Mouse (Mus musculus) hindbrain, embryonic 12.5 days (tissue): Measurements from ENCODE around the gene Fam240b. TPM values are rescaled to one million over a fixed set of nuclear protein-coding genes. Genes with fewer than 3 reads are reported as not detected.

Experiments
- ATAC-seq: fragments of 200-750 bp; cut with Nextera tagmentation; 2 replicates; pipeline ENCODE4 v1.8.0; 2017; ENCODE audit warnings: moderate TSS enrichment; ENCODE audit not compliant: low FRiP score
- H3K27ac ChIP-seq: fragments of 300-500 bp; sonication (generic); 2 replicates; pipeline ENCODE4 v1.5.1; 2016; ENCODE audit warnings: mild to moderate bottlenecking
- H3K27me3 ChIP-seq: fragments of 300-500 bp; sonication (generic); 2 replicates; pipeline ENCODE4 v1.6.1; 2016; ENCODE audit warnings: mild to moderate bottlenecking
- H3K36me3 ChIP-seq: fragments of 300-500 bp; sonication (generic); 2 replicates; pipeline ENCODE4 v1.6.1; 2016; ENCODE audit warnings: mild to moderate bottlenecking
- H3K4me1 ChIP-seq: fragments of 300-500 bp; sonication (generic); 2 replicates; pipeline ENCODE4 v1.6.1; 2016
- H3K4me2 ChIP-seq: fragments of 300-500 bp; sonication (generic); replicated peaks from 2 replicates; pipeline ENCODE4 v1.6.1; 2016; ENCODE audit warnings: mild to moderate bottlenecking
- H3K4me3 ChIP-seq: fragments of 300-500 bp; sonication (generic); 2 replicates; pipeline ENCODE4 v1.5.1; 2016; ENCODE audit warnings: mild to moderate bottlenecking
- H3K9ac ChIP-seq: fragments of 300-500 bp; sonication (generic); 2 replicates; pipeline ENCODE4 v1.6.1; 2016; ENCODE audit warnings: mild to moderate bottlenecking, moderate library complexity
- H3K9me3 ChIP-seq: fragments of 300-500 bp; sonication (generic); replicated peaks from 2 replicates; pipeline ENCODE4 v1.6.1; 2016; ENCODE audit warnings: mild to moderate bottlenecking
- WGBS: fragments of 180-500 bp; shearing (Covaris S2); methylation state at CpG from one replicate; pipeline ENCODE4 v1.1.7; 2016; 5-methylcytosine and 5-hydroxymethylcytosine counted together
- polyA plus RNA-seq: library from polyadenylated mRNA; unstranded; fragments of >200 nt; fragmentation: Nextera tagmentation; extraction: Ambion mirVana; gene quantifications from 2 replicates; pipeline ENCODE4 v1.2.1, GENCODE M21; 2016

Fam240b gene
- polyA plus RNA-seq, 1 experiment from 2014 or later = not detected

DNA sequence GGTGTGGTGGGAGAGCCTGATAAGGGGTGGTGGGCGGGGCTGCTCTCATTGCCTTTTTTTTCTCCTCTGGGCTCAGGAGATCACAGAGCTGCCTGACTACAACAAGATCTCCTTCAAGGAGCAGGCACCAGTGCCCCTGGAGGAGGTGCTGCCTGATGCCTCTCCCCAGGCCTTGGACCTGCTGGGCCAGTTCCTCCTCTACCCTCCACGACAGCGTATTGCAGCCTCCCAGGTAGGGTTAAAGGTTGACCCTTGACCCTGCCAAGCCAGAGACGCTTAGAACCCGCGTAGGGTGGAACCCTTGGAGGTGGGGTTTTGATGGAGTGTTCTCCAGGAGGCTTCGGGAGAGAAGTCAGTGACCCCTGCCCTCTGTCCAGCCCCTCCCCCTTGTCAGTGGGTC is 59.8 kb downstream of the Fam240b start:
- Histone ChIP-seq H3K4me2 (no peak overlapping the region), H3K9ac (no peak overlapping the region), H3K4me1 (peaks cover 6% of the 10 kb centered on the region; the same call in 1 of the 2 replicates), H3K36me3 (no peaks in the 10 kb centered on the region), H3K27me3 (no peaks in the 10 kb centered on the region), H3K27ac (no peak overlapping the region), H3K4me3 (no peak overlapping the region), H3K9me3 (no peaks in the 10 kb centered on the region)
- no peak for ATAC-seq
- 73% methylated on average over 7 of the region's 7 CpGs for WGBS

DNA sequence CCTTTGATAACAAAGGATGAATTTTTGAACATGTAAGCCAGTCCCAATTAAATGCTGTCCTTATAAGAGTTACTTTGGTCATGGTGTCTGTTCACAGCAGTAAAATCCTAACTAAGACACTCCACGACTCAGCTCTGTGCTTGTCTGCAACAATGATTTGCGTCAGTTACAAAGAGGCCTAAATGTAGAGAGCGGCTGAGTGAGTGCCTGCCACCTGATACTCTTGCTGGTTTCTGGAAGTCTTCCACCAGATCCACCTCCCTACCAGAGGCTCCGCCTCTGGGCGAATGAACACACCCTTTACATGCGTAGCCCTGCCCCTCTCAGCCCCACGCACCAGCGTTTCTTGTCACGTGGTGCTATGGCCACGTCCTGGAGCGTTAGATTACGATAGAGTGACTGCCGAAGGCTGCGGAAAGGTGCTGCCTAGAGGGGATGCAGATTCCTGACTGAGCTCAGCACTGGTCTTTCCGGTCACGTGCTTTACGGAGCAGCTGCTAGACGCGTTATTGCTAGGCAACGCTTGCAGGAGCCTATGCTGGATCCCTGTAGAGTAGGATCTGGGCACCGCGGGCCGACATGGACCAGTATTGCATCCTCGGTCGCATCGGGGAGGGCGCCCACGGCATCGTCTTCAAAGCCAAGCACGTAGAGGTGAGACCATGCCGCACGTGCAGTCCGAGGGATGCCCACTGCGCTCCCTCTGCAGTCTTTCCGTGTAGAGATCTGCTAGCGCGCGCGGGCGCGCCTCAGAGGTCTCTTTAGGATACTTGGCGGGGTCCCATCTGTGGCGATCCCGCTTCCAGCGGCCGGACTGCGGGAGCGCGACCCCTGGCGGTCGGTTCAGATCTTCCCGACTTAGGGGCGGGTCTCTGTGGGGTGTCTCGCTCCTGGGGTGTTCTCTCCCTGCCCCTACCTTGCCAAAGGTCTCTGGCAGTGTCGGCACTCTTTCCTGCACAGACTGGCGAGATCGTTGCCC is 65.3 kb downstream of the Fam240b start, which contains the start of gene Cdk20:
Cdk20 (plus strand) TSS at position 298 of the 979 bp plus-strand sequence.
- Histone ChIP-seq H3K27me3 (no peaks in the 10 kb centered on the region), H3K4me3 (peak within 1 kb of the TSS; percentile 63), H3K36me3 (no peaks in the 10 kb centered on the region), H3K27ac (peak within 1 kb of the TSS; percentile 91), H3K9ac (peak within 1 kb of the TSS; percentile 55), H3K4me2 (peak within 1 kb of the TSS; percentile 68), H3K9me3 (no peaks in the 10 kb centered on the region), H3K4me1 (peaks cover 9% of the 10 kb centered on the region)
- under 1% methylated on average over 57 of the region's 57 CpGs for WGBS
- ATAC-seq = peak; percentile 99

Other genes starting within 250 kb of the Fam240b start
- gene Cdc14b, start 222.5 kb downstream of the Fam240b start, polyA plus RNA-seq = 10.2 and 12.5 TPM in 2 replicates
- gene Aaed1, start 185.1 kb downstream of the Fam240b start, polyA plus RNA-seq = 21.0 and 25.9 TPM in 2 replicates
- 111 and 124 TPM in 2 replicates for gene Ctsl, start 126.9 kb downstream of the Fam240b start, polyA plus RNA-seq
- 10.7 and 12.7 TPM in 2 replicates for gene Cdk20, start 65.5 kb downstream of the Fam240b start, polyA plus RNA-seq